Mouse (Mus musculus): Measurements from ENCODE around the gene Pih1d3. TPM values are rescaled to one million over a fixed set of nuclear protein-coding genes. Genes with fewer than 3 reads are reported as not detected.

Pih1d3 gene
- polyA plus RNA-seq, 1 experiment from 2014 or later = not detected

DNA sequence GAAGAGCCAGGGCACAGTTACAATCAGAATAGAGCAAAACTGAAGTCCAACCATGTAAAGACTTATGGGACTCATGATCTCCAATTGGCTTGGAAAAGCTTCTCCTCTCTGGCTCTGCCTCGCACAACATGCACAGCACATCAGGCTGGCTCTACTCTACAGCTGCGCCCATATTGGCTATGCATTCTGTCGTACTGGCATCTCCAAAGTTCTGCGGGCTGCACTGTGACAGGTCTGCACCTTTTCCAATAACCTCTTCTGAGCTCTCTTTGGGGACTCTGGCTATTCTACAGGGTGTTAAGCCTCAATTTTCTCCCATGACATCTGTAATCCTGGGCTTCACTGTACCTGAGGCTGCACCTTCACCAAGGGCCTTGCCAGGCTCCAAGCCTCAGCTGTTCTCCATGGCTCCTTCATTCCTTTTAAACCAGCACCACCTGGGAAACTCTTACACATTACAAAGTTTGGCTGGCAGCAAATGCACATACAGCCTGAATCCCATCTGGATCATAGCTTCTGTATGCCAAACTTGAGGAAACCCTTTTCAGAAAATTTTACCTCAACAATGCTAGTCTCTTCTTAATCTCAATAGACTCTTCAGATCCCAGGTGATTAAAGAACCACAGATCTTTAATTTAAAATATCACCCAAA is 1.9 kb upstream of the Pih1d3 start:
- ATAC-seq = no peak
- H3K9ac ChIP-seq (replicated peaks) = no peak overlapping the region
- no peaks in the 10 kb centered on the region for H3K9me3 ChIP-seq
- H3K27me3 ChIP-seq = no peaks in the 10 kb centered on the region
- no peaks in the 10 kb centered on the region for H3K36me3 ChIP-seq
- no peak overlapping the region for H3K27ac ChIP-seq
- whole genome bisulfite sequencing = 95% methylated on average over 4 of the region's 4 CpGs
- no peak overlapping the region for H3K4me2 ChIP-seq (replicated peaks)
- no peak overlapping the region for H3K4me3 ChIP-seq (replicated peaks)
- H3K4me1 ChIP-seq (replicated peaks) = no peaks in the 10 kb centered on the region

DNA sequence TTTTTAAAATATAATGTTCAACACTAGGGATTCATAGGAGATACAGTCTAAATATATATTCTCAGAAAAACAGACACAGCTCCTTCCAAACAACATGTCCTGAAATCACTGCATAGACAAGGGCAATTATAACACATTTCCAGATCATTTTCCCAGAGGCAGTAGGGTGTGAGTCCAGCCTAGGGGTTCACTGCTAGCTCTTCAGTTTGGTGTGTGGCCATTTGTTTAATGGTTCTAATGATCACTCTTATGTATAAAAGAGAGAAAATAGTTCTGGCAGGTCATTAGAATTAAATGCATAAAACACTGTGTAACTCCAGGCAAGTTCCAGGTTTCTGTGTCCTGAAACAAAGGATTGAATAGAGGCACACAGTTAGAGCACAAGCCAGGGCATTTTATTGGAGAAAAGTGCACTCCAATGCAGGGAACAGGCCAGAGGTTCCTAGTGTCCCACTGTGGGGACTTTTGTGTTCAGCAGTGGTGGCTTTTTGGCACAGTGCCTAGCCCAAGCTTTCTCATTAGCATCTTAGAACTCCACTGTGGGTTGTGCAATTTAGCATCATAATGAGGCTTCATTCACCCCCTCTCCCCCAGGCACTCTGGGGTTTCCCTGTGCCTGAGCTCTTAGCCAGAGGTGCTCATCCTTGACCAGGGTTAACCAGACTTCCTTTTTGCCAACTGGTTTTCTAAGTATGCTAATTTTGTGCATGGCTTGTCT is 10.8 kb downstream of the Pih1d3 start:
- no peaks in the 10 kb centered on the region for H3K27me3 ChIP-seq
- H3K4me1 ChIP-seq (replicated peaks) = peaks cover 6% of the 10 kb centered on the region; the same call in 1 of the 2 replicates
- no peak overlapping the region for H3K27ac ChIP-seq
- H3K9me3 ChIP-seq = no peaks in the 10 kb centered on the region
- no peaks in the 10 kb centered on the region for H3K36me3 ChIP-seq
- H3K4me2 ChIP-seq (replicated peaks) = no peak overlapping the region
- no peak overlapping the region for H3K4me3 ChIP-seq (replicated peaks)
- no peak overlapping the region for H3K9ac ChIP-seq (replicated peaks)
- ATAC-seq = peak; percentile 97

DNA sequence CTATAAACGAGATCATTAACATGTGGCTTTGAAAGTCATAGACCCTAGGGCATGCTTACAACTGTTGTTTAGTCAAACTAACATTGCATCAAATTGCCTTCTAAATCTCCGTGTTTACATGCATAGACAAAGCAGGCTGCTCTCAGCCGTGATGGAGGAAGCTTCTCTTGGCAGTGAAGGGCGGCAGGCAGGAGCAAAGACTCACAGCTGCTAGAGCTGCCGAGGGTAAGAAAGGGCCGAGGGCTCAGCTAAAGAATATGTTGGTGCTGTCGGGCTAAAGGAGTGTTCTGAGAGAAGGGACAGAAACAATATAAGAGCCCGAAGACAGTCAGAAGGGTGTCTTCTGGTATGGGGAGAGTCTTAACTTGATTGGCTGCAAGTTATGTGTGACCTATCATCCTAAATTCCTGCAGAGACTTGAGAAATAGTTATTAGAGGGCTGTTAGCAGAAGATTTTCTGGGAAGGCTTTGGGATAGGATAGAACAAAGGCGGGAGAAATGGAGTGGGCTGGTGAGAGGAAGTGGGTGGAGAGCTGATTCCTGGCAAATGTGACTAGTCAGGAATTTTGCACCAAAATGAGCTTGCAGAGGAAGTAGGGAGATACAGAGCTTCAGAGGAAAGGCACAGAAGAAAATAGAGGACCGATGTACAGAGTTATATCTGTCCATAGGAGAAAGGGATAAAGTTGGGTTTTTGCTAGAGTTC is 37.7 kb downstream of the Pih1d3 start:
- WGBS = 78% methylated on average over 10 of the region's 10 CpGs
- H3K4me1 ChIP-seq (replicated peaks) = no peaks in the 10 kb centered on the region
- no peak overlapping the region for H3K4me2 ChIP-seq (replicated peaks)

More for the DNA sequence above, 37.7 kb downstream of the Pih1d3 start:
- Histone ChIP-seq H3K27me3 (no peaks in the 10 kb centered on the region), H3K27ac (no peak overlapping the region), H3K9ac (replicated peaks) (no peak overlapping the region), H3K4me3 (replicated peaks) (no peak overlapping the region), H3K9me3 (no peaks in the 10 kb centered on the region), H3K36me3 (no peaks in the 10 kb centered on the region)
- no peak for ATAC-seq

Other genes with a start within 250 kb of the Pih1d3 start
- not detected in 2 replicates for gene AC153137.1, start 244.9 kb upstream of the Pih1d3 start, polyA plus RNA-seq (2015; fragmentation: Nextera tagmentation; extraction: Ambion mirVana)
- gene Lgsn, start 46.4 kb upstream of the Pih1d3 start, polyA plus RNA-seq (2015; fragmentation: Nextera tagmentation; extraction: Ambion mirVana) = not detected in 2 replicates
- 0.17 TPM in 1 of 2 replicates, not detected in the other for gene 4931428L18Rik, start 154 bp upstream of the Pih1d3 start, polyA plus RNA-seq (2015; fragmentation: Nextera tagmentation; extraction: Ambion mirVana)

Data from midbrain, embryonic 13.5 days (tissue).